Mouse (Mus musculus): ENCODE measurements around the gene Fubp3. TPM values are rescaled to one million over a fixed set of nuclear protein-coding genes. Genes with fewer than 3 reads are reported as not detected.
"Not testable (repeated sequence)": the region's sequence is repeated elsewhere in the genome, so short reads cannot be mapped to it uniquely, and the experiment has no call there.

The Fubp3 gene
- 10 to 100 TPM; 13.1 to 13.7 TPM for total RNA-seq (2021)

DNA sequence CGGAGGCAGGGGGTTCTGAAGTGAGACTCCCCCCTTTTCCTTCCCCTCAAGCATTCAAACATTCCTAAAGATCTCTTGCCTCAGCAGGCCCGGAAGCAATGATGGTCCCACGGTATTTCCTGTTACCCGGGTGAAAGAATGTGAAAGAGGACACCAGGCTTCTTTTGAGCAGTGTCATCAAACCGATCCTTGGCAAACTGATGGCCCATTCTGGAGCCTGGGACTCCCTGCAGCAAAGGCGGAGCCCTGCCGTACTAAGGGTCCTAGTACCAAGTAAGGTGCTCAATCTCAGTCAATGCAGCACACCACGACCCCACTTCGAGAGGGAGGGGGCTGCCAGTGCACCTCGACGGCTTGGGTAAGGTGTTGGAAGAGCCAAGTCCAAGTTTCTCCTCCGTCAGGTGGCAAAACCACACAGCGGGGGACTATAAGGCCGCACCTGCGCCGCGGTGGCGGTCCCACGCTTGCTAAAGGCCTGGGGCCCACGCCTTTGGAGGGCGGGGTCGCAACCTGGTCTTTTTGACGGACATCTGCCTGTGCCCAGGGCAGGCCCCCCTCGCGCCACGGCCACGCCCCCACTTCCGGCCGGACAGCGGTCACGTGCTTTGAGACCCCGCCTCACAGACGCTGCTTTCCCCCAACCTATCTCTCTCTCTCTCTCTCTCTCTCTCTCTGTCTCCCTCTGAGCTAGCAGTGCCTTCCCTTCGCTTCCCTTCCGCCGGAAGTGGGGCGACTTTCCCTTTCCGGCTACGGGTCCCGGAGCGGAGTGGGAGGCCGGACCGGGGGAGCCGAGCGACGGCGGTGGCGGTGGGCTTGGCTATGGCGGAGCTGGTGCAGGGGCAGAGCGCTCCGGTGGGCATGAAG, at the start of gene Fubp3:
Gene Fubp3 (plus strand): TSS at position 601 of the 864 bp plus-strand sequence.
- intact Hi-C loops (cut with DNase I) = no loop called here
- peak; percentile 84 to 88 for DNase-seq

DNA sequence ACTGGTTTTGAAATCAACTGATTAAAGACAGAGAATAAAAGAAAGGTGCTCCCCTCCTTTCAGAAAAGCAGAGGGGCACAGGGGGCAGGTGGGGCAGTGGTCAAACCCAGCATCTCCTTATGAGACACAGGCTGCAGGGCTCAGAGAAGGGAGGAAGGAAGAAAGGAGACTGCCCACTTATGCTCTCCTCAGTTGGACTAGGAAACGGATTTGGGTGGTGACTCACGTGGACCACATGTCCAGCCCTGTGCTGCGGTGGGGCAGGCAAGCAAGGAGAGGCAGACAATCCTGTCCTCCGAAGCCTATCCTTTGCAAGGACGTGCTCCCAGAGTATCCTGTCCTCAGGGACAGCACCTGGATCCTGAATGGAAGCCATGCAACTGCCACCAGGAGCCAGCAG, 47.8 kb upstream of the Fubp3 start:
- intact Hi-C loops (cut with DNase I) = no loop called here
- DNase-seq = no peak

- DNase-seq = no peak
- intact Hi-C loops (cut with DNase I) = no loop called here
These were observed 46.7 kb upstream of the Fubp3 start for GRCm38 (mm10) chr2:31525778-31526177.

DNA sequence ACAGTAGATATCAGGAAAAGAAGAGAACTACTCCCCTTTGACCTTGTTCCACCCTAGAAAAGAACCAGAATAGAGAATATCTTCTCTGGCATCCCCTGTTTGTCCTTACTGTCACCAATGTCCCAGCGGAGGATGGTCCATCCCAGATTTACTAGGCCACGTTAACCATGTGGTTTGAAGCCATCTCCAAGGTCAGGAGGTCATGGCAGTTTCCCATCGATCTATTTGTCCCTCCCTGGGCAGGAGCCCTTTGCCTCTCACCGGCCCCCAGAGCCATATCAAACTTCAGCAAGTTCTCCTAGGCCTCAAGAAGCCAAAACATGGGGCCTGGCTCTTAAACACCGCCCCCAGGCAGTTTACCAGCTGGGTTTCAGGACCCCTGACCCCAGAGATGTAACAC, 42.2 kb upstream of the Fubp3 start:
- intact Hi-C loops (cut with DNase I) = no loop called here
- no peak for DNase-seq

GRCm38 (mm10) chr2:31537054-31537453, 35.4 kb upstream of the Fubp3 start:
- DNase-seq = peak; percentile 52 to 66
- intact Hi-C loops (cut with DNase I) = no loop called here

- no peak for DNase-seq
- intact Hi-C loops (cut with DNase I) = no loop called here
These were observed 33.7 kb upstream of the Fubp3 start for GRCm38 (mm10) chr2:31538745-31539144.

DNA sequence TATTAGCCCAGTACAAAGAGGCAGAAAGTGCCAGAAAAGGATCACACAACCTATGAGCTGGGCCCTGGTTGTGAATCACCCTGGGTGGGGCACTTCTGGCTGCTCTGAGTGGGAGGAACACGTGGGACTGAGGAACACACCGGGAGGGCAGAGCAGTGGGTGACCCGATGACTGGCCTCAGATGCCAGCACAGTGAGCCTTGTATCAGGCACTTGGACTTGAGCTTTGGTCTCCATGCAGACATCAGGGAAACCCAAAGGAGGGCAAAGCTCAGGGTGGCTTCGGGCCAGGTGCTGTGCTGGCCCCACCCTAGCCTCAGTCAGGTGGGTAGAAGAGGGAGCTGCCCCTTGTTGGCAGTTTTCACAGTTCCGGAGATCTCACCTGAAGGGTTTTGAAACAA, 30.9 kb upstream of the Fubp3 start:
- no peak for DNase-seq
- intact Hi-C loops (cut with DNase I) = no loop called here

DNA sequence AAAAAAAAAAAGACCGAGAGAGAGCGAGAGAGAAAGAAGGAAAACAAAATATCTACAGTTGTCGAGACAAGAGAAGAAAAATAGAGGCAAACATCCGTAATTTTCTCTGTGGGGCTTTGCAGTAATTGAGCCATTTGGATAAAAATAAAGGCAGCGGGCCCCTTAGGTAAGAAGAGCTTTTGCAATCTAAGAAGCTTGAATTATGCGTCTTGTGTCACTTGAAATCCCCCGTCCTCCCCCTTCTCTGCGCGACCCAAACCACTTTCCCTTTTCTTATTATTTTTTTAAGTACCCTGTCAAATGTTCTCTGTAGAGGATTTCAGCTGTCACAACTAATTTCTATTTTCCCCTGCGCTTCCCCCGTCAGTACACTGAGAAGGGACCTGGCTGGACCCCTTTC, 24.7 kb upstream of the Fubp3 start:
- intact Hi-C loops (cut with DNase I) = no loop called here
- DNase-seq = no peak

GRCm38 (mm10) chr2:31550503-31550902, 21.9 kb upstream of the Fubp3 start:
- no peak for DNase-seq
- intact Hi-C loops (cut with DNase I) = no loop called here

- intact Hi-C loops (cut with DNase I); DNase-seq: not testable (repeated sequence)
These were observed 21.1 kb upstream of the Fubp3 start for GRCm38 (mm10) chr2:31551351-31551750.

GRCm38 (mm10) chr2:31551971-31552370, 20.5 kb upstream of the Fubp3 start:
- intact Hi-C loops (cut with DNase I) = no loop called here
- DNase-seq = no peak

DNA sequence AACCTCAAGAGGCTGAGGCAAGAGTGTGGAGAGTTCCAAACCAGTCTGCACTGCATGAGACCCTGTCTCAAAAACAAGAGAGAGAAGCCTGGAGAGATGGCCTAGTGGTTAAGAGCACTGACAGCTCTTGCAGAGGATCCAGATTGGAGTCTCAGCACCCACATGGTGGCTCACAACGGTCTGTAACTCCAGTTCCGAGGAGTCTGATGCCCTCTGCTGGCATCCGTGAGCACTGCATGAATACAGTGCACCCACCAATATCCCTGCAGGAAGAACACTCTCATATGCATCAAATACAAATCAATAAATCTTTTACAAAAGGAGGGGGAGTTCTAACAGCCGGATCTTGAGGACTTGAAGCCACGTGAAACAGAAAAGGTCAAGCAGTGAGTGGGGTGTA, 17.8 kb upstream of the Fubp3 start:
- intact Hi-C loops (cut with DNase I) = no loop called here
- DNase-seq = no peak

GRCm38 (mm10) chr2:31572915-31573635, 624 bp downstream of the Fubp3 start:
- no peak for DNase-seq
- intact Hi-C loops (cut with DNase I) = no loop called here

- intact Hi-C loops (cut with DNase I) = no loop called here
- DNase-seq = no peak
These were observed 9.2 kb downstream of the Fubp3 start for GRCm38 (mm10) chr2:31581617-31582016.

- DNase-seq = no peak
- intact Hi-C loops (cut with DNase I) = no loop called here
These were observed 19.5 kb downstream of the Fubp3 start for GRCm38 (mm10) chr2:31591799-31592484.

DNA sequence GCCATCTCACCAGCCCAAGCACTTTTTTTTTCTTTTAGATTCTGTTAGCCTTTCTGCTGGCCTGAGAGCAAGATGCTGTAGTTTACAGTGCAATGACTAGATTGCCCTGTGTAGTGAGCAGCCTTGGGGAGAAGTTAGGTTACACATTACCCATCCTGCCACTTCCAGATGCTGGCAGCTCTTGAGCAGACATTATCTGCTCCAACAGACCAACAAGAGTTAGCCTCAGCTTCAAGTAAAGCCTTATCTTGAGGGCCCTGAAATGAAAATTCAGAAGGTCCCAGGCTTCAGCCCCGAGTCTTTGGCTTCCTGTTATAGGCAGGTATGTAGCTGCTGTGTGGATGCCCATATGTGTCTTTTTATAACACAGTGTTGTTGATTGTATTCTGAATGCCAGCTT, 35.1 kb downstream of the Fubp3 start:
- DNase-seq = no peak
- intact Hi-C loops (cut with DNase I) = no loop called here

DNA sequence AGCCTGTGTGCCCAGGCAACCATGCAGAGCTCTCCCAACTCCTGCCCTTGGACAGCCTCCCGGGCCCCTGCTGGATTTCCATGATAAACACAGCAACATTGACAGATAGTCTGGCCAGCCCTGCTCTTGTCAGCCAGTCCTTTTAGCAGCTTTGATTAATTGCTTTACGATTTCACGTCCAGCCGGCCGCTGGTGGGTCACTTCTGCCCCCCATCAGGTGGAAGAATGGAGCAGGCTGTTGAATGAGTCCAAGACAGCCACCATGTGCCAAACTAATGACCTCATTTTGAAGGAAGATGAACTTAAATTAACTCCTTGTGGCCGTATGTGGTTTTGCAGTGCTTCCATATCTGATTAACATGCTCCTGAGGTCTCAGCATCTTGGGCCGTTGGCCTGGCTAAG, 37.4 kb downstream of the Fubp3 start:
- no peak for DNase-seq
- intact Hi-C loops (cut with DNase I) = no loop called here

DNA sequence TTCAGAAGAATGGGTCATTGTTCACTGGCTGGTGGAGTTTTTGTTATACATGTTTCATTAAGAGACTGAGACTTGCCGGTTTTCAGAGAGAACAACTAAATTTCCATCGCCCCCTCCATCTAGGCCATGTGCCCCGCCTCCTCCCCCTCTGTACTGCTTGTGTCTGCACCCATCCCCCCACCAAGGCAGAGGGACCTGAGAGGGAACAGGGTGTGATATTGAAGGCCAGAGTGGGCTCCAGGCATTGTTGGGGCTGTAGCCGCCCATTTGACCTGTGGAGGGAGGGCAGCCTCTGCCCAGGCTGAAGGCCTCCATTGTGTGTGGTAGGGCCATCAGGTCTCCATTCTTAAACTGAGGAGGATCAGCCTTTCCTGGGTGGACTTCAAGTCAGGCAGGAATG, 38.5 kb downstream of the Fubp3 start:
- intact Hi-C loops (cut with DNase I) = no loop called here

DNA sequence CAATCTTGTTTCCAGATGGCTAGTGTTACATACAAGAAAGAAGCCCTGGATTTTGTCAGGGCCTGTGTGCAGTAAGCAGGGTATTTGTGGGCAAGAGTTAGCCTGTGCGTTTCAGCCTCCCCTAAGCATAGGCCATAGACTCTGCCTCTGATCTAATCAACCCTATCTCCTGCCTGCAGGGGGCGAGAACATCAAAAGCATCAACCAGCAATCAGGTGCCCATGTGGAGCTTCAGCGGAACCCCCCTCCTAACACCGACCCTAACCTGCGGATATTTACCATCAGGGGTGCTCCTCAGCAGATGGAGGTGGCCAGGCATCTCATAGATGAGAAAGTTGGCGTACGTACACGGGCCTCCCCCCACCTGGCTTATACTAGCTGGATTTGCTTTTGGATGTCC, 38.9 kb downstream of the Fubp3 start:
- intact Hi-C loops (cut with DNase I) = no loop called here
- DNase-seq = no peak

More for the DNA sequence above, 38.5 kb downstream of the Fubp3 start:
- DNase-seq = no peak

DNA sequence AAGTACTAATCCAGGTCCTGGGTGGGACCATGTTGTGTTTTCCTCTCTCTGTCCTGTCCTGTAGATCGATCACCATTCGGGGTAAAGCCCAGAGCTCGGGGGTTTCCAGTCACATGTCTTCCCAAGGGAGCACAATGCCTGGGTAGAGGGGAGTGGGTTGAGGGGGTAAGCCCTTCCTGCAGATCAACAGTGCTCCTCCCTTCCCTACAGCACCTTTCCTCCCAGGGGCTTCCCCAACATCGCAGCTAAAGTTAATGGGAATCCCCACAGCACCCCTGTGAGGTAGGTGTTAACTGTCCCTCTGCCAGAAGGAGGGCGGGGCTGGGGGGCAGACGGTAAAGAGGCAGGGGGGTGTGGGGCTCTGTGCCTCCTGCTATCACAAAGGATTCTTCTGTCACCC, 40.2 kb downstream of the Fubp3 start:
- no peak for DNase-seq
- intact Hi-C loops (cut with DNase I) = no loop called here

DNA sequence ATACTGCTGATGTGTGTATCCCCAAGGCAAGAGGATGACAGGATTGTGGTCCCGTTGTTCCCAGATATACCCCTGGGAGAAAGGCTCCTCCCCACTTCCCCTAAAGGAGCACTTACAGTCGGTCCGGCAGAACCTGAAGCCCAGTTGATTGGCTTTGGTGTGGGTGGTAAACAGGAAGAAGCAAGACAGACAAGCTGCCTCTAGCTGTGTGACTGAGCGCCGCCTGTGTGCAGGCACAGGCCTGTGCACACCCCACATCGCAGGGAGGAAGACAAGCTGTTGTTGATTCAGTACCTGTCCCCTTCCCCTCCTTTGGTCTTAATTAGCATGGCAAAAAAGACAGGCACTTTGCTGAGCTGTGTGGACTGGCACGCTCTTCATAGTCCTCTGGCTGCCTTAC, 41.3 kb downstream of the Fubp3 start:
- no peak for DNase-seq
- intact Hi-C loops (cut with DNase I) = no loop called here
